Mouse (Mus musculus) lung, postnatal 4 days (tissue): Measurements from ENCODE around the gene Rbm34.
A peak's percentile ranks its signal among the peaks of the same experiment; 100 is the strongest.

Experiments used
- DNase-seq, 2 experiments: peaks; one replicate each; pipeline ENCODE4 v3.0.0; 2021

Gene Rbm34

DNA sequence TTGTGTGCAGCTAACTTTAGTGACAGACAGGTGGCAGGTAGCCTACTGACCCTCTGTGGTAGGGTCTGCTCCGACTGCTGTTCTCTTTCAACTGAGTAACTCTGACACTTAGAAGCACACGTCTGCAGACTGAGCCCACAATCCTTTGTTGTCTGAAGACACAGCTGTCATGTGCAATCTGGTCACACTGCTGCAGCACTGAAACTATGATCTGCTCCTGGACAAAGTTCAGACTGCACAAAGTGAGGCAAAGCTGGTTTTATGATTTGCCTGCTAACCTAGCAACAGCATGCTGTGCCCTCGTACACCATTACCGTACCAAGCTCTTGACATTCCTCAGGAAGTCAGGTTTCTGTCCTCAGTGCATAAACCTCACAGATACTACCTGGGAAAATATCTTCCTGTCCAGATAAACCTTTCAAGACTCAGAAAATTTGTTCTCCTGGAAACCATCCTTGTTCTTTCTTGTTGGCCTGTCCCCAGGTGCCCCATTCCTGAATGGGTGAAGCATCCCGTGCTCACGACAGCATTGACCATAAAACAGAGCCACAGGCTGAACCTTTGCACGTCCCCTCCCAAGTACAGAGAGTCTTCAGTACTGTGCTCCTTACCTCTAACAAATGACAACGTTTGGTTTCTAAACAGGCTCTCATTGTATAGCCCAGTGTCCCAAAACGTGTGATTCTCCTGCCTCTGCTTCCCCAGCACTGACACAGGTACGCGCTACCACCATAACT is 18.8 kb downstream of the Rbm34 start:
- no peak for DNase-seq

DNA sequence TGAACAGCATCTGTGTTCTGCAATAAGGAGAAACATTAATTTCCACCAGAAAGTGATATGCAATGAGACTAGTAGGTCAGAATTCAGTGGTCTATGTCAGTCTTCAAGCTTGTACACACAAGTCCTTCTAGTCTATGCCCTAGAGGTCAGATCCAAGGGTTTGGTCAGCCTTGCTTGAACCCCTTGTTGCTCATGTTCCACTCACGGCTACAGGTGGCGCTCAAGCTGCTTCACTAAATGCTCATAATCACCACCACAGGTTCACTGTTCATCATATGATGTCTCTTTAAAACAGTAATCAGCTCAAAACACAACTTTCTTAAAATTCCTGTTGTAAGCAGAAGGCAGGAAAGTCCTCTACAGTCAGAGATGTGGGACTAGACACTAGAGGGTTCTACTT is 21.3 kb downstream of the Rbm34 start:
- DNase-seq: no peak

DNA sequence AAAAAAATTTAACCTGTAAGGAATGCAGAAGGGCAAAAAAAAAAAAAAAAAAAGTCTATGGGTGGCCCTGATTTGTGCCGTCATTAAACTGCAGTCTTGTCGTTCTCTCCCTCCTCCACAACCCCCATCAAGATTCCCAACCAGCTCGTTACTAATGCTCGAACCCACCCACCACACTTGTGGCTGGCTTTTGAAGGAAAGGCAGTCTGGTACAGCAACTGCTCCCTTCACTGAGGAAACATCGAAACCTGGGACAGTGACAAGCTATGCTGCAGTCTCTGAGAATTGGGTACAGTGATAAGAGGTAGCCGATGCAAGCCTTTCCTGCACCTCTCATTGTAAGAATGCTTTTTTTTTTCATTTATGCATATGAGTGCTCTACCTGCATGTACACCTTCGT is 24.4 kb downstream of the Rbm34 start:
- no peak for DNase-seq

DNA sequence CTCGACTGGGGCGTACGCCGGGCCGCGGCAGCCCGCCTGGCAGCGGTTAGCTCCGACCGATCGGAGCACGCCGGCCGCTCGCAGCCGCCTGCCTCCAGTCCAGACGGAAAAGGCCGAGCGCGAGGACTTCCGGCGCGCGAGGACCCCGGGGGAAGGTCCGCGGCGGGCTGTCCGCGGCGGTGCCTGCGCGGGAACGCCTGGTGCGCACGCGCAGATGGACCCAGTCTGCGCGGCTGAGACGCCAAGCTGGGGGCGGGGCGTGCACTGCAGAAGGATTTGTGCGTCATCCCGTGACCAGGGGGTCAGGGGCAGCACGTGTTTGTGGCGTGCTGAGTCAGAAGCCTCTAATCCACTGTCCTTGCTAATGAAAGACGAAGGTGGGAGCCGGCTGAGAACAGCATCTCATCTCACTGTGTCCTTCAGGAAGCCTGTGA is 25.1 kb downstream of the Rbm34 start, which contains the start of gene Tomm20:
TSS of gene Tomm20 (minus strand) at position 115 of the 434 bp plus-strand sequence.
- DNase-seq: peak; percentile 97 to 98

DNA sequence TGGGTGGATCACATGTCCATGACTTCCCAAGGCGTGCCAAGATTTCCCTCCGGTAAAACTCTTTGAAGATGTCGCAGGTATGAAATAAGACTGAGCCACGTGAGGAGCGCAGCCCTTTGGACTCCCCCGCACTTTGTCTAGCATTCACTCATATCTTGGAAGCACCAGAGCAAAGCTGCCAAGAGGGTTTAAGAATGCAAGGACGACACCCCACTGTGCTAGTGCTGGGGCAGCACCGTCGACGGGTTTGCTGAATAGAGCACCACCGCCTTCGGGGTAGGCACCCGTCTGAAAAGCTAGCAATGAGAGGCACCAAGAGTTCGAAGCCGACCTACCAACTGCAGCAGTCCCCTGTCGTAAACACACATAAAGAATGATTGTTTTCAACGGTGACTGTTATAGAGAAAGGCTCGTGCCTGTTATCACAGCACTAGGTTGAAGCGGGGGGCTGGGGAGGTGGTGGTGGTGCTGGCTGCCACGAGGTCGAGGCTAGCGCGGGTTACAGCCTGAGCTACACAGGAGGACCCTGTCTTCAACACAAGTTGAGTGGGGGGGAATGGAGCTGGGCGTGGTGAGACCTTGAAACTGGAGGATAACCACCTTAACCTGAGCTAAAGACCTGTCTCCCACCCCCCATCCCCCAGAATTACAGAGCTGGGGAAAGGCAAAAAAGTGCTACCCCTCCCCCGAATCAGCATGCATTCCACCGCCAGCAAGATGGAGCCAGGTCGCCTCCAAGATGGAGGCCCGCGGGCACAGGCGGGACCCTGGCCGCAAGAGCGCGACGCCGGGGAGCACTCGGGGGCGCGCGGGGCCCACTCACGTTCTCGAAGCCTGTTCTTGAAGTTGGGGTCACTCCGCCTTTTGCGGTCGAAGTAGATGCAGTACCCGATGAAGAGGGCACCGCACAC is 25.8 kb downstream of the Rbm34 start:
- peak in 1 of 2 experiments; percentile 14 for DNase-seq

DNA sequence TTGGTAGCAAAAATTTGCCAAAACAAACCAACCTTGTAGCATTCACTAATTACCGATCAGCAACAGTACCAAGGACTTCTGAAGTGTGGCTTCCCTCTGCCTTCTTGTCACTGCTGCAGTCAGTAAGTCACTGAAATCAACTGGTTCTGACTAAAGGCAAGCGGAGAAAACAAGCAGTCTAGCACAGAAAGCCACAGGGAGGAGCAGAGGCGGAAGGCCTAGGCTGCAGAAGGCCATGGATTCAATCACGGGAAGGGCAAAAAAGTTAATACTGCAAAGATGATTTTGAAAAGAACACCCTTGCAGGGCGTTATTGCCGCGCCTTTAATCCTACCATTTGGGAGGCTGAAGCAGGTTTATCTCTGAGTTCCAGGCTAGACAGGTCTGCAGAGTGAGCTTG is 27.3 kb downstream of the Rbm34 start:
- DNase-seq: no peak

DNA sequence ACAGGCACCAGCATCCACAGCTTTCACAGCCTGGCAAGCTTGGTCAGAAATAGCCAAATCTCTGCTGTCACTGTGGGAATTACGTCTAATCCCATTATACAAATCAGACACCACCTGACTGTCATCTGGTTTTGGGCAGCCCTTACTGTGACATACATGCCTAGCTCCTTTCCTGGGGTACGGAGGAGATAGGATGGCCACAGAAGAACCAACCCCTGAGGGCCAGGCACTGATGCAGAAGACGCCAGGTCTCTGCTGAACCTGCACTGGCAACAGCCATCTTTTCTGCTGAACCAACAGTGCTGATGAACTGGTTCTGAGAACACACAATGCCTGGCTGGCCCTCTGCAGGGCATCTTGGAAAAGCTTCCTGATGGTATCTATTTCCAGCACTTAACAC is 33.5 kb downstream of the Rbm34 start:
- no peak for DNase-seq

DNA sequence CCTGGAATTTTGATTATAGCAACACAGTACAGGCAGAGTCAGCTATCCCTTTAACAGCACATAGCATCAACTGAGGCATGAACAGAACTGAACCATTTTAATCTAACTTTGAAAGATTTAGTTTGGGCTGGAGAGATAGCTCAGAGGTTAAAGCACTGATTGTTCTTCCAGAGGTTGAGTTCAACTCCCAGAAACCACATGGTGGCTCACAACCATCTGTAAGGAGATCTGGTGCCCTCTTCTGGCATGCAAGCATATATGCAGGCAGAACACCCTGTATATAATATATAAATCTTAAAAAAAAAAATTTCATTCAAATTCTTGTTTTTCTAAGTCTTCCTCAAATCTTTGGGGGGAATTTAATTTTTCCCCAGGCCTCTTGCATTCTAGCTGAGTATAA is 34.9 kb downstream of the Rbm34 start:
- DNase-seq: peak in 1 of 2 experiments; percentile 48

DNA sequence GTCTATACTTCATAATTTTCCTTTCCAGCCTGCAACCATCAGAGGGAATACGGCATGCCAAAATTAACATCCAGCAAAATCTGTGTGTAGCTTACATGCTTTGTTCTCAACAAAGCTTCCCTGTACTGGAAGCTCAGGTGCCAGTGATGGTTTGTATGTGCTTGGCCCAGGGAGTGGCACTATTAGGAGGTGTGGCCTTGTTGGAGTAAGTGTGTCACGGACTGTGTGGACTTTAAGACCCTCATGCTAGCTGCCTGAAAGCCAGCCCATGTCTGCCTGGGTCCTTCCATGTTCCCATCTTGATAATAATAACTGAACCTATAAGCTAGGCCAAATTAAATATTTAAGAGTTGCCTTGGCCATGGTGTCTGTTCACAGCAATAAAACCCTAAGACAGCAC is 35.5 kb downstream of the Rbm34 start:
- DNase-seq: no peak

DNA sequence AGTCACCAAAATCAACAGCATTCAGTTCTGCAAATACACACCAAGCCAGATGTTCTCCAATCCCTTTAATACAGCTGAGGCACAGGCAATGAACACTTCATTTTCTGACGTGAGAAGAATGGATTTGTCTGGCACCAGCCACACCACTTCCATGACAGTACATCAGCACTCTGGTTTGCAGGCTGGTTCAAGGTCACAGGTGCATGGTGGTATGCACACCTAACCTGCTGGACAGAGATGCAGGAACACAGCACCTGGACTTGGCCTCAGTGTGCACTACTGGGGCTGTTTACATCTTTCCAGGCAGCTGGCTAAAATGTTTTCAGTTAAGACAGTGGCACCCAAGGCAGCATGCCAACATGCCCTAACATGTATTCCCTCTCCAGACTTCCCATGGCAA is 38.2 kb downstream of the Rbm34 start:
- DNase-seq: no peak

DNA sequence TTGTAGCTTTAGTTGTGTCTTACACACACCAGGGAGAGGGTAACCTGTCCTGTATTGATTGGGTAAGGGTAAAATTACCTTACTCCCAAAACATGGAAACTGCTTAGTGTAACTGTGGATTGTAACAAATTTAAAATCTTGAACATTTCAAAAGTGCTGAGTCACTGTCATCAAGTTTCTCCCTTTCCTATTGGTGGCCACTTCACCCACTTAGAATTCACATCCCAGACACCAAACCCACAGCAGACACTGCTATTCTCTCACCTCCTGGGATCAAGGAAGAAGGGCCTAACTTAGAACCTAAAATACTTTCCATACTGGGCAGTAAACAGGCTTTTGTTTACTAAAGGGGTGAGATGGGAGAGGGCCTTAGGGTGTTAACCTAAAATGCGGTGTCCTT is 38.6 kb downstream of the Rbm34 start:
- DNase-seq: no peak

DNA sequence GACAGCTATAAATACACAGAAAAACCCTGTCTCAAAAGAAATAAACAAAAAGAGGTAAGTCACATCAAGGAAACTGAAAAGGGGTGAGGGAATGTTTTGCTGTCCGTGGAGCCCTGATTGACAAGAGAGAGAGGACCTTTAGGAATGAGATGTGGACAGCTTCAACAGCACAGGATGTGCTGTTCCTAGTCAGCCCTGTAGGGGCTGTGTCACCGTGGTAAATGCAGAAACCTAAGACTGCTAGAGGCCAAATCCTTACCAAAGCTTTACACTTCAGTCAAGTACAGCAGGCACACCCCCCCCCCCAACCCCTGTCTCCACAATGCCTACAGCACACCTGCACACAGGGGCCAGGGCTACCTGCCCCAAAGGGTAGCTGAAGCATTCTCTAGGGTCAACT is 39.2 kb downstream of the Rbm34 start:
- DNase-seq: peak in 1 of 2 experiments; percentile 33

DNA sequence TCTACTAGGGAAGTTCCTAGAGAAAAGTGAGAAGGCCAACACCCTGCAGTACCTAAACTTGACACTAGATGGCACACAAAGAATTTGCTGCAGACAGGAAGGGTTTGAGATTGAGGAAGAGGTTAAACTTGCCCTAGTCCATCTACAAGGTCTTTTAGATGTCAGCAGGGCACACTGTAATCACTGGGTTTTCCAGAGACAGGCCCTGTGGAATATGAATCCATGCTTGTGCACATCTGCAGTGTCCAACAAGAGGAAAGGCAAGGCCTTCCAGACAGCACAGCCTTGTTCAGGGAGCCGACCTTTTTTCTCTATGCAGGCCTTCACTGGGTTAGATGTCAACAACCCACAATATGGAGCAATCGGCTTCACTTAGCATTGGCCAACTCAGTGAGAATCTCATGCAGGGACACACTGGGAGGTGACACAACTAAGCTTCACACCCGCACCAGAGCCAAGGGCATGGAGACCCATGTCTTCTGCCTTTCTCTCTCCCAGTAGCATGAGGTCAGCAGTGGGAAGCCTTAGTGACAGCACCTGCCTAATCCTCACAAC is 41.2 kb downstream of the Rbm34 start:
- DNase-seq: peak in 1 of 2 experiments; percentile 85

DNA sequence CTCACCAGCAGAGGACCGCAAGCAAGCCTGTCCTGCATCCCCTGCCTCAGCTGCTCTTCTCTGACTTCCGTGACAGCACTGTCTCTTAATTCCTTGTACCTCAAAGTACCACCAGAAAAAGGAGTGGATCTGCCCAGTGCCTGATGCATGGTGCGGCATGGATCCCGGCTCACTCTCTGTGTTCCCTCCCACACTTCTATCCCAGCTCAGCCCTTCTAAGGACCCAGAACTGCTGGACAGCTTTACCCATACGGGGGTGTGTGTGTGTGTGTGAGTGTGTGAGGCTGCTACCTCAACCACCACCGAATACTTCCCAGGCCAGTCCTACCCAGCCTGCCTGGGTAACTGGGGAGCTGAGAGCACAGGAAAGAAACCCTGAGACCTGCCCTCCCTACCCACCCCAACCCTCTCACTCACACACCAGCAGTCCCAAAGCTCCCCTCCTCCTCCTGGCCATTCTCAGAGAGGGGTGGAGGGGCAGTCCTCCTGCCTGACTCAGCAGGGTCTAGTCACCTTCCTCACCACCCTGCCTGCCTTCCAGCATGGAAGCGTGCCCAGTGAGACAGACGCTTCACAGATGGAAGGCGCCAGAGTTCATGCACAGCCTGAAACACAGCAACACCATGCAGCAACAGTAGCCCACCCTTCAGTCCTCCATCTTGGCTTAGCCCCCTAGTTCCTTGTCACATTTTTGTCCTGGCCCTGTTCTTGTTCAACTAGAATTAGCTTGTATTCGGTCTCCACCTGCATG is 41.9 kb downstream of the Rbm34 start:
- no peak for DNase-seq

DNA sequence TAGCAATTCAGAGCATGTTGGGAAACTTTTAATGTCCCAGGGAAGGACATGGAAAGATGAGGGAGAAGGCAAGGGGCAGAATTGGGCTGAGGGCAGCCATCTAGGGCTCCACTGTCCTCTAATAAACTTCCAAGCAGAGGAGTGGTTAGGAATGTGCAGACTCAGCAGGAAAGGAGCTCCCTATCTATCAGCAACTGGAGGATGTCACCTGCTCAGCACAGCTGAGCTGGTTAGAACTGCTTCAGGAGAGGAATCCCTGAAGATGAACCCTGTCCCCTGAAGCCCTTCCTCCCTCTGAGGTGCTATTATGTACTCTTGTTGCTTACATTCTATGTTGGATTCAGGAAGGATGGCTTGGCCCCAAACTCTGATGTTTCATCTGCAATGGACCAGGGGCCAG is 42.8 kb downstream of the Rbm34 start:
- DNase-seq: no peak

DNA sequence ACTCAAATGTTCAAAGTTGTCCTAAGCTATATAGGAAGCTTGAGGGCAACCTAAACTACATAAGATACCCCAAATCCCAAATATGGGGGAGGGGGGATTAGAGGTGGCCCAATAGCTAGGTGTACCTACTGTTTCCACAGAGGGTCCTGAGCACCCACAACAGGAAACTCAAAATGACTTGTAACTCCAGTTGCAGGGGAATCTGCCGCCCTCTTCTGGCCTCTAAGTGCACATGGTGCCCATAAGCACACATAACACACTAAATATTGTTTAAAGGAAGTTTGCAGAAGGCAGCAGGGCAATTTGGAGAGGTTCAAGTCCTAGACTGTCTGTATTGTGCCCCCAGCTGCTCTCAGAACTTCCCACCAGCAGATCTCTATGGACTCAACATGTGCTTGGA is 43.8 kb downstream of the Rbm34 start:
- no peak for DNase-seq

DNA sequence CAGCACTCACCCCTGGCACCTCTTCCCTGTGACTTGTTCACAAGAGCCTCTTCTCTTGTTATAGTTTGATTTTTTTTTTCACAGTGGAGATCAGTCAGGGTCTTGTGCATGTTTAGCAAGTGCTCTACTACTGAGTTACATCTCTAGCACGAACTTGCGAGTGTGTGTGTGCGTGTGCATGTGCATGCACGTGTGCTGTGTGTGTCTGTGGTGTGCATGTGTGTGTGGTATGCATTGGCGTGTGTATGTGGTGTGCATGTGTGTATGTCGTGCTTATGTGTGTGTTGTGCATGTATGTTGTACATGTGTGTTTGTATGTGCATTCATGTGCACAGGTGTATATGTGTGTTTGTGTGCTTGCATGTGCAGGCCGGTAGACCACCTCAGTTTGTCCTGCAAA is 47.9 kb downstream of the Rbm34 start:
- DNase-seq: no peak

DNA sequence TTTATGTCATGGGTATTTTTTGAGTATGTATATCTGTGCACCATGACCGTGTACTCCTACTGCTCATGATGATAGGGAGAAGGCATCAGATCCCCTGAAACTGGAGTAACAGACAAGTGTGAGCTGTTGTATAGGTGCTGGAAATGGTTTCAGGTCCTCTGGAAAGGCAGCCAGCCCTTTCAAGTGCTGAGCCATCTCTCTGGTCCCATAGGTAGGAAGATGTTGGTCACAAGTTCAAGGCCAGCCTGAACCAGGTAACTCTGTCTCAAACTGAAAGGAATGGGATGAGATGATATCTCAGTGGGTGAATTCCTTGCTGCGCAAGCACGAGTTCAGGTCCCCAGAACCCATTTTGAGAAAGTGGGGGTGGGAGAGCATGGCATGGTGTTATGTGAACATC is 49.4 kb downstream of the Rbm34 start:
- no peak for DNase-seq

DNA sequence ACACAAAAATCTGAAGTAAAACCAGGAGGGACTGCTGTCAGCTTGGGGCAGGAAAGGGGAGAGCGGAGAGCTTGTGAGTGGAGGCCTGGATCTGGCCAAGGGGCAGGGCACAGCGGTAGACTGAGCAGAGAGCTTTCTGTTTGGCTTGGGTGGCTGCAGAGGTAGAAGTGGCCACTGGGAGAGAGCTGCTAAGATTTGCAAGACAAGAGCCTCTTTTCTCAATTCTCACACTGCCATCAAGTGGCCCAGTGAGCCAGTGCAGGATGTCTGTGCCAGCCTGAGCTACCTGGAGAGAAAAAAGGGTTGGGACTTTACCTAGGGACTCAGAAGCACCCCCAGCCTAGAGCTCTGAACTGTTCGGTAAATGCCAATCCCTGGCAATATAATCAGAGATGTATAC is 50.0 kb downstream of the Rbm34 start:
- DNase-seq: peak; percentile 83 to 87

DNA sequence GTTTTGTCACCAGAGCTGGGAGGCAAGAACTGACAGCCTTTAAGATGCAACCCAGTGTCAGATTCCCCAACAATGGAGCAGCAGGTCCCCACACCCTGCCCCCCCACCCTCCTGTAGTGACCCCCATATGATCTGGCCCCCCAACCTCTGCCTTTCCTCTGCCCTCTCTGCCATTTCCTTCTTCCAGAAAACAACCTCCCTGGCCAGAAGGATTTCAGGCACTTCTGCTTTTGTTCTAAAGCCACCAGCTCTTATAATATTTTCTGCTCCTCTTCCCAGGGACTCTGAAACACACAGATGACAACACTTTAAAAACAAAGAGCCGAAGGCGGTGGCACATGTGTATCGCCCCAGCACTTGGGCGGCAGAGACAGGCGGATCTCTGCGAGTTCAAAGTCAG is 50.5 kb downstream of the Rbm34 start:
- no peak for DNase-seq

DNA sequence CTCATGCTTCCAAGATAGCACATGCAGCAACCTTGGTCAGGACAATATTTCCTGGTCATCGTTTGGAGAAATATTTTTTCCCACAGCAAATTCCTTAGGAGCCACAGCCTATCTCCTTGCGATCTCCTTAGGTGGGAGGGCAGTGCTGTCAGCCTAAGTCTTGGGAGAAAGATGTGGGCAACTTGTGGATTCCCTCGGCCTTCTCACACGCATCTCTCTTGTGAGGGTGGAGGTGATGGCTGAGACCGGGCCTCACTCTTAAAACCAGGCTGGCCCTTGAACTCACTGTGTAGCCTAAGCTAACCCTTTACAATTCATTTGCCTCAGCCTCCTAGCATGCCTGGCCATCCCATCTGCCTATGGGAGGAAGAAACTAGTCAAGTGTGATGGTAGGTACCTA is 51.2 kb downstream of the Rbm34 start:
- no peak for DNase-seq

DNA sequence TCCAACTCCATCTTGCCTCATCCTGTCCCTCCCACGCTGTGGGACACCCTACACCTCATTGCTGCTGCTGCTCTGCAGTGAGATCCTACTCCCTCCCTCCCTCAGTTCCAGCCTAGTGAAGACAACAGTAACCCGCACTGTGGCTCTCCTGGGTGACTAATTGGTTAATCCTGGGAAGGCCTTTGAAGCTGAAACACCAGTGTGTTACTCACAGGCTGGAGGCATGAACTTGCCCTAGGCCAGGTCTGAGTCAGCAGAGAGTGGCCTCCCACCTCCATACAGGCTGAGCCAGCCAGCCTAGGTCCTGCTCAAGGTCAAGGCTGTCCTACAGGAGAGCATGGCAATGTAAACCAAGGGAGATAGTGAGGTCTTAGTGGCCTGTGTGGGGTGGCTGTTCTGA is 51.6 kb downstream of the Rbm34 start:
- DNase-seq: no peak

DNA sequence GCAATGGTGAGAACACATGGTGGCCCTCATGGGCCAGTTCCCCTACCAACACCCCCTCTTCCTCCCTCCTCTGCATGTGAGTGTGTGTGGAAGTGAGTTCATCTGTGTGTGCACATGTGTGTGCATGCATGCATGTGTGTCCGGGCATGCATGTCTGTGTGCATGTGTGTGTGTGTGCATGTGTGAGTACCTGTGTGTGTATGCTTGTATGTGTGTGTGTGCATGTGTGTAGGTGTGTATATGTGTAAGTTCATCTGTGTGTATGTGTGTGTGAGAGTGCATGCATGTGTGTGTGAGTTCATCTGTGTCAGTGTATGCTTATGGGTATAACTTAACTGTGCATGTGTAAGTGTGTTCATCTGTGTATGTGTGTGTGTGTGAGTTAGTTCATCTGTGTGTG is 52.5 kb downstream of the Rbm34 start:
- DNase-seq: no peak
